Mouse (Mus musculus): ENCODE measurements around the gene Lamtor1.

The Lamtor1 gene

GRCm38 (mm10) chr7:101900331-101901097 is 5.2 kb upstream of the Lamtor1 start:
- DNase-seq, result no peak

DNA sequence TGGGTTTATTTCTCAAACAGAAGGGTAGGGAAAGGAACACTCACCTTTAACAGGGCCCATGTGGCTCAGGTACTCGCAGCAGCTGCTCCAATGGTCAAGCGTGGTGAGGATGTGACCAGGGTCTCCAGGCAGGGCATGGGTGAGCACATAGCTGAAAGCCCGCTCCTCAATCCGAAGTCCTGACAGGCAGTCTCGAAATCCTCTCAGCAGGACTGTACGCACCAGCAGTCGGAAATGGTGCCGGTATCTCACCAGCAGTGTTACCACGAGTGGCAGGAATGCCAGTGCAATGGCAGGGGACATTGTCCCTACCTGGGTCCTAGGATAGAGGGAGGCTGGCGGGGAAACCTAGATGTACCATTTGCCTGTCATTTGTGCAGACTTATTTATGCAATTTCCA is 3.7 kb upstream of the Lamtor1 start:
- DNase-seq, result no peak

- DNase-seq, result peak; percentile 26 to 32
These were observed 2.9 kb upstream of the Lamtor1 start for GRCm38 (mm10) chr7:101902846-101903245.

DNA sequence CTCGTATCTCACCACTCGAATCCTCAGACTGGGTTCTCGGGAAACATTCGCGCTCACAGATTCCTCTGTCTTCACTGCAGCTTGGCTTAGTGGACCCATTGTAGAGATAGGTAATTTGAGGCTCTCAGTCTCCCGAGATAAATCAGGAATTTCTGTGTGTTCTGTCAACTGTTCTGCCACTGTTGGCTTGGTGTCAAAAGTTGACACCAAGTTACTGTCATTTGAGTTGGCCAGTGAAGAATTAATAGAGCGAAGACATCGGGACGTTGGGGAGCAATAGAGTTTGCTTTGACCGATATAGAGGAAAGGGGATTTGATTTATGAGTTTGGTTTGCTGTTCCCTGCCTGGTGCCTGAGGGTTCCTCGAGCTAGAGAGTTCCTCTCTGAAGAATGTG is 580 bp downstream of the Lamtor1 start, which contains the start of gene Tomt:
Gene Tomt, minus strand, starts transcription at position 73 of the 395 bp plus-strand sequence.
- DNase-seq, result no peak

- DNase-seq, result peak; percentile 37 to 49
These were observed 992 bp downstream of the Lamtor1 start for GRCm38 (mm10) chr7:101906696-101907095.

DNA sequence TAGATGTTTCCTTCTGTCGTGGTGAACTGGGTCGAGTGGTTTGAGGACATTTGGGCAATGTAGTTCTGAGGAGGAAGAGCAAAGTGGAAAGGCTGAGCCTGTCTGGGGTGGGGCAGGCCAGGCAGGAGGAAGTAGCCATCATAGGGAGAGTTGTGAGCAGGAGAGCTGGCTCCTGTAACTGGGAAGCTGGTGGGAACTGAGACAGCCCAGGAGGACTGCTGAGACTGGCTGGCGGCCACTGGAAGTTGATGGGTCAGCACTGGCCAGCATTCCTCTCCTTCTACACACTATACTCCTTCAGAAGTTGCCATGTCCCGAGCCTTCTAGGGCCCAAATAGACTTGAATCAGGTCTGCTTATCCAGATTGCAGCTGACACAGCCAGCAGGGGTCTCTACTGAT is 2.7 kb downstream of the Lamtor1 start:
- DNase-seq, result no peak

GRCm38 (mm10) chr7:101910138-101910537 is 4.4 kb downstream of the Lamtor1 start:
- no peak for DNase-seq

GRCm38 (mm10) chr7:101911982-101912381 is 6.3 kb downstream of the Lamtor1 start:
- peak; percentile 21 to 25 for DNase-seq

GRCm38 (mm10) chr7:101918071-101918470 is 12.4 kb downstream of the Lamtor1 start:
- DNase-seq, result peak; percentile 72 to 75

DNA sequence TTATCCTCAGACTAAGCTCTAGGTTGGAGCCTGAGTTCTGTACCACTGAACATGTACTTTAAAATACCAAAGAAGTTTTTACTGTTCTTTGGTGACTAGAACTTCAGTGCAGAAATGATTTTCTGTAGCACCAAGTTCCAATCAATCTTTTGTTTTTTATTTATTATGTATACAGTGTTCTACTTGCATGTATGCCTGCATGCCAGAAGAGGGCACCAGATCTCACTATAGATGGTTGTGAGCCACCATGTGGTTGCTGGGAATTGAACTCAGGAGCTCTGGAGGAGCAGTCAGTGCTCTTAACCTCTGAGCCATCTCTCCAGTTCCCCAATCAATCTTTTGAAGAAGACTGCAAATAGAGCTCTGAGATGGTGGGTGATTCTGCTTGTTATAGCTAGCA is 20.2 kb downstream of the Lamtor1 start:
- DNase-seq, result peak in 1 of 2 experiments; percentile 28

GRCm38 (mm10) chr7:101928093-101928492 is 22.4 kb downstream of the Lamtor1 start:
- DNase-seq, result no peak

- no peak for DNase-seq
These were observed 26.8 kb downstream of the Lamtor1 start for GRCm38 (mm10) chr7:101932551-101932950.

DNA sequence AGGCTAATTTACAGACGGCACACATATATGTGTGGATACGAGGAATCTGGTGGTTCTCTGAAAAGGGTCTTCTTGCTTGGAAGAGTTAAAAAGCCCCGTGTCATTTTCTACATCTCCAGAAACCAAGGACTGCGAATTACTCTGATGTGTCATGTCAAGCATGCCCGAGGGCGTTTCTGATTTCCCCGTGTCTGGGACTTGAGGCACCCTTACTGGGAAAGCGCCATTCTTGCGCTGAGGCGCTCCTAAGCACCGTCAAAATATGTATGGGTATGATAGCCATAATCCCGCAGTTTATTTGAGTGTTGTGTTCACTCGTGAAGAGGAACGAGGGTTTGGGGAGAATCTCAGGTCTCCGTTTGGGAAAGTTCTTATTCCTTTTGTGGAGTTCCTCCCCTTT is 27.6 kb downstream of the Lamtor1 start:
- peak in 1 of 2 experiments; percentile 48 for DNase-seq

DNA sequence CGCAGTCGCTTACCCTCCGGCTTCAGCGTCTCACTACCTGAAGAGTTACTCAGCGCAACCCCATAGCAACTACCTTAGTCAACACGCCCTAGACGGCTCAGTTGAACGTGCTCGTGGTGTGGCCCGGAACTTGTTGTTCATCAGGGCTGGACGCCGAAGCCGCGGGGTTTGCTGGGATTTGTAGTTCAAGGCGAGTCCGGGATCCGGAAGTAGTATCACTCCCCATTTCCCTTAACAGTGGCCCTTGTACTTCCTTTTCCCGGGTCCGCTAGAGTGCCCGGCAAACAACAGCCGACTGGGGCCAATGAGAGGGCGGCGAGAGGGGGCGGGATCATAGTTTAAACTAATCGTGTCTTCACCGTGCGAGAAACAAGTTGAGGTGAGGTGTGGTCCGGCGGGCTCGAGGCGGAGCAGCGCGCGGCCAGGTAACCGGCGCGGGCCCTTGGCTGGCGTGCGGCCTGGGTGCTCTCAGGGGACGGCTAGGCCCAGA is 28.1 kb downstream of the Lamtor1 start, which contains the start of the genes Lrrc51 and Numa1:
Gene Lrrc51, minus strand, starts transcription at position 145 of the 490 bp plus-strand sequence.
Gene Numa1, plus strand, starts transcription at position 361 of the 490 bp plus-strand sequence.
- peak; percentile 95 to 97 for DNase-seq

- DNase-seq, result no peak
These were observed 30.3 kb downstream of the Lamtor1 start for GRCm38 (mm10) chr7:101935957-101936356.

- DNase-seq, result no peak
These were observed 31.3 kb downstream of the Lamtor1 start for GRCm38 (mm10) chr7:101936996-101937395.

GRCm38 (mm10) chr7:101937569-101937968 is 31.9 kb downstream of the Lamtor1 start:
- DNase-seq, result no peak

DNA sequence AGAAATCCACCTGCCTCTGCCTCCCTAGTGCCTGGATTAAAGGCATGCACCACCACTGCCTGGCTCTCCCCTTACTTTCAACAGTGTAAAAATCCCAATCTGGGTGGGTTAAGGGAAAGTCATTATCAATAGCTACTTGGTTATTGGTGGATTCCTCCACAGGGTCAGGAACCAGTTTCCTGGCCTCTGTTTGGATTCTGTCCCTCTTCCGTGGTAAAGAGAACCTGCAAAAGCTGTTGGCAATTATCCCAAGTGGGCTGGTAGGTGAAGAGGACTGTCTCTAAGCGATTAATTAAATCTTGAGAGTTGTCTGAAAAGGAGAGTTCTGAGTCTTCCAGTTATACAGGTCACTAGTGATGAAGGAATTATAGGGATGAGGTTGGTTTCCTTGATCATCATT is 32.6 kb downstream of the Lamtor1 start:
- no peak for DNase-seq

DNA sequence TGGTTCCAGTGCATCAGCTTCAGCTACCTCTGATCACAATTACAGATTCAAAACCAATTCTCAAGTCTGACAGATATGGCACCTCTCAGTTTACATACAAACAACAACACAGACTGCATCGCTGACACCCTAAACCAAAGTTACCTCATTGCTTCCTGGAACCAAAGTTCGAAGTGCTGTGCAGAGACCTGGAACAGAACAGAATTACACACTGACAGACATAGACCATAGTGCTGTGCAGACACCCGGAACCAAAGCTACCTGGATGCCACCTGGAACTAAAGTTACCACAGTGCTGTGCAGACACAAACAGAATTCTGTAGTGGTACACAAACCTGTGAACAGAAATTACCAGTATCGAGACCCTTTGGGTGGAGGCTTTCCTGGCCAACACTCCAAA is 34.1 kb downstream of the Lamtor1 start:
- DNase-seq, result no peak

DNA sequence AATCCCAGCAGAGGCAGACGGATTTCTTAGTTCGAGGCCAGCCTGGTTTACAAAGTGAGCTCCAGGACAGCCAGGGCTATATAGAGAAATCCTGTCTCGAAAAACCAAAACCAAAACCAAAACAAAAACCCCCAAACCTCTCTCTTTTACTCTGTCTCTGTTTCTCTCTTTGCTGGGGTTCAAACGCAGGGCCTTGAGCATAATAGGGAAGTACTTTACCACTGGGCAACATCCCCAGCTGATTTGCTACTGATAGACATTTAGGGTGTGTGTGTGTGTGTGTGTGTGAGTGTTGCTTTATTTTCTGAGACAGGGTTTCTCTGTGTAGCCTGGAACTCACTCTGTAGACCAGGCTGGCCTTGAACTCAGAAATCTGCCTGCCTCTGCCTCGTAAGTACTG is 43.3 kb downstream of the Lamtor1 start:
- peak; percentile 47 to 53 for DNase-seq

GRCm38 (mm10) chr7:101951648-101952047 is 45.9 kb downstream of the Lamtor1 start:
- no peak for DNase-seq

- DNase-seq, result no peak
These were observed 46.4 kb downstream of the Lamtor1 start for GRCm38 (mm10) chr7:101952098-101952497.

DNA sequence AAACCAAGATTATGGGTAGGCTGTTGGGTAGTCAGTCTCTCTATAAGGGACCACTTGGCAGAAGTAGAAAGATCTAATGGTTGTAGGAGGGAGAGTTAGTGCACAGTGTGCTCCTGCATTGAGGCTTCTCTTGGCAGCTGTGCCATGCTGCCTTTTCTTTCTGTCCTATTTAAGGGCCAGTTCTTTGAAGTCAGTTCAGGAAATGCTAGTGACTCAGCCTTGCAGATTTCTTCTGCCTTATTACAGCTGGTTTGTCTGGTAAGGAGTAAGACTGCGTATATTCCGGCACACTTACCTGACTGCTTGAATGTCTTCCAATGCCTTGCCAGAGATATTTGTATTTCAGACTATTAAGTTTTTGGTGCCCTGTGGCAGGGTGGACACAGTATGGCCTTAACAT is 48.5 kb downstream of the Lamtor1 start:
- no peak for DNase-seq

DNA sequence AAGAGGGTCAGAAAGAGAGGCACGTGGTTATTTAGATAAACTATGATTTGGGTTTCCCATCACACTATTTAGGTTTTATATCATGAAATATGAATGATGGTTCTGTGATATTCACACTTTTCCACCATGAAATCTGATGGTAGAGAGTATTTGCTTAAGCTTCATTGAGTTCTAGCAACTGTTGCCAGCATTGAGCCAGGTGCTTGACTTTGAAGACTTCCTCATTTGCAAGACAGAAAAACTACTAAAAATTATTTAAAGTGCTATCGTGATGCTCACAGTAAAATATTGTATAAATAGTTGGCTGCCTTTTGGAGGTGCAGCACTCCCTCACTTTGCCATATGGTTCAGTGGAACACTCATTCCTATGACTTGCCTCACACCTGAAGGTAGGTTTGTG is 49.6 kb downstream of the Lamtor1 start:
- no peak for DNase-seq

GRCm38 (mm10) chr7:101955862-101956261 is 50.2 kb downstream of the Lamtor1 start:
- DNase-seq, result no peak

Data from B cell, adult 2 months (primary cell).